Mouse (Mus musculus) testis, adult 2 months (tissue): ENCODE measurements around the gene Gm43064. TPM values are rescaled to one million over a fixed set of nuclear protein-coding genes. Genes with fewer than 3 reads are reported as not detected.

Experiments
- H3K27ac ChIP-seq: fragments of 200-500 bp; 2 replicates; pipeline ENCODE4 v1.5.1; 2012; ENCODE audit warnings: low read depth, low read length; ENCODE audit not compliant: control insufficient read depth, insufficient read depth
- H3K27me3 ChIP-seq: fragments of 200-500 bp; 2 replicates; pipeline ENCODE4 v1.6.1; 2012; ENCODE audit warnings: mild to moderate bottlenecking, low read length, moderate library complexity; ENCODE audit not compliant: control insufficient read depth, insufficient read depth
- H3K36me3 ChIP-seq: fragments of 200-500 bp; 2 replicates; pipeline ENCODE4 v1.6.1; 2012; ENCODE audit warnings: mild to moderate bottlenecking, low read length; ENCODE audit not compliant: control insufficient read depth, insufficient read depth
- H3K4me1 ChIP-seq: fragments of 200-500 bp; 2 replicates; pipeline ENCODE4 v1.6.1; 2012; ENCODE audit warnings: low read length; ENCODE audit not compliant: control insufficient read depth, insufficient read depth
- H3K4me3 ChIP-seq: fragments of 200-500 bp; 2 replicates; pipeline ENCODE4 v1.5.1; 2012; ENCODE audit warnings: low read depth, mild to moderate bottlenecking, low read length, moderate library complexity, mixed read lengths; ENCODE audit not compliant: control insufficient read depth
- CTCF ChIP-seq: fragments of 200-500 bp; IDR thresholded peaks from 2 replicates; pipeline ENCODE4 v1.5.1; 2012; ENCODE audit warnings: low read depth, mild to moderate bottlenecking, inconsistent platforms, low read length, moderate library complexity; ENCODE audit not compliant: control insufficient read depth, insufficient read depth, insufficient replicate concordance
- POLR2A ChIP-seq: fragments of 200-500 bp; IDR thresholded peaks from 2 replicates; pipeline ENCODE4 v1.6.1; 2012; ENCODE audit warnings: low read depth, mild to moderate bottlenecking, inconsistent platforms, low read length, moderate library complexity; ENCODE audit not compliant: control insufficient read depth
- polyA plus RNA-seq: library from polyadenylated mRNA; depleted of rRNA; stranded (reverse); fragments of >200 nt; gene quantifications from 2 replicates; pipeline ENCODE4 v1.2.3, GENCODE M21; 2012

The Gm43064 gene
- polyA plus RNA-seq, 1 experiment, result 2.2 TPM

DNA sequence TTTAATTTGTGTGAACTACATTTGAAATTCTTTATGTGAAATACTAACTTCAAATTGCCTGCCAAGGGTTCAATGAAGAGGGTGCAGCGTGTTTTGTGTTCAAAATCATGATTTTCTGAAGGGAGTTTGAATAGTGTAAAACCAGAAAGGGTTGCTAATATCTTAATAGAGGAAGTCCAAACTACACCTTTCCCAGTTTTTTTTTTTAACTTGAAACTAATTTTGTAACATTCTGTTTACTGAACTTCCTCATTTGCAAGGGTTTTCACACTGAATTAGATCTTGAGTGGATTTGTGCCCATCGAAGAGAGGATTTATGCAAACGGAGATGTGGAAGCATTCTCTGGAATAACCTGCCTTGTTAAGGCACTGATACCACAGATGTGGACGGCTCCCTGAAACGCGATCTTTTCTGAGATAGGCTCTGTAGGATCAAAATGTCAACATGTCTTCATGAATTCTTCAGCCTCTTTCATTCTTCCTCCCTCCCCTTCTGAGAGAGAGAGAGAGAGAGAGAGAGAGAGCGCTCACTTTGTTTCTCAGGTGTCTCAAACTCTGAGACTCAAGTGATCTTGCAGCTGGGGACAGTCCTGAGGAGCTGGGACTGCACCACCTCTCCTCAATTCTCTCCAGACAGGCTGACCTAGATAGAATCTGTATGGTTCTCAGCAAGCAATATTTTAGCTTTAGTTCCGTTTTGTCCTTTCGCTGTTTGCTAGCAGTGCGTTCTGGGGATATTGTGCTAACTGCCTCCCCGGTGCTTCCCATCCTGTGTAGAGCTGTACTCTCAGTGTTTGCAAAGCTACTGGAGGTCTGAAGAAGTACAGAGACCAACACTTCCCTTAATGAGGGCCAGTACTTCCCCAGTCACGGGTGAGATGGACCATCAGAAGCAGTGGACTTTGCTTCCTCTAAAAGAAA is 49.8 kb downstream of the Gm43064 start, which contains the start of gene Ptpn22:
Ptpn22 (plus strand) TSS at position 915 of the 921 bp plus-strand sequence.
- peaks cover 7% of the 10 kb centered on the region for H3K4me1 ChIP-seq
- no peak within 1 kb of the TSS for H3K4me3 ChIP-seq
- TF ChIP-seq CTCF, result no peak
- TF ChIP-seq POLR2A, result no peak
- H3K27me3 ChIP-seq, result no peaks in the 10 kb centered on the region
- H3K27ac ChIP-seq, result no peak within 1 kb of the TSS
- H3K36me3 ChIP-seq, result no peaks in the 10 kb centered on the region

DNA sequence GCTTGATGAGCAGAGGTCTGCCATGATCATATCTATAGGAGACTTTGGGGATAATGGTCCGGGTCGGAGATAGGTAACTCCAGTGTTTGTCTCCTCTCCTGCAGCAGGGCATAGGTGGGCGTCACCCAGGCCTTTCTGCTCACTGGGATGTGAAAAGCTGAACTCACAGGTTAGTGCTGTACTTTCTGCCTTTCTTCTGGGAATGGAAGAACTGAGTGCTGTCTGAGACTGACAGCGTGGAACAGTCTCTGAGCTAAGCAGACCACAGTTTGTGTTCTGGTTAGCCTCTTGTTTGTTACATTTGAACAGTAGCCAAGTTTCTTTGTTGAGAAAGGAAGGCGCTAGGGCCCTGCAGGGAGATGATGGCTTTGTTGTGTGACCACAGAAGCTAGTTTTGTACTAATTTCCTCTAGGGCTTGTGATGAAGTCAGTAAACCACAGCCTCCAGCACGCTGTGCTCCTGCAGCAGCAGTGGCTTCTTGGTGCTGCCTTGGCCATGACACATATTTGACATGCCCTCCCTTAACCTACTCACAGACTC is 50.5 kb downstream of the Gm43064 start:
- Histone ChIP-seq H3K4me1 (peaks cover 7% of the 10 kb centered on the region), H3K27ac (no peak overlapping the region), H3K4me3 (no peak overlapping the region), H3K36me3 (no peaks in the 10 kb centered on the region), H3K27me3 (no peaks in the 10 kb centered on the region)
- TF ChIP-seq POLR2A (no peak), CTCF (no peak)

DNA sequence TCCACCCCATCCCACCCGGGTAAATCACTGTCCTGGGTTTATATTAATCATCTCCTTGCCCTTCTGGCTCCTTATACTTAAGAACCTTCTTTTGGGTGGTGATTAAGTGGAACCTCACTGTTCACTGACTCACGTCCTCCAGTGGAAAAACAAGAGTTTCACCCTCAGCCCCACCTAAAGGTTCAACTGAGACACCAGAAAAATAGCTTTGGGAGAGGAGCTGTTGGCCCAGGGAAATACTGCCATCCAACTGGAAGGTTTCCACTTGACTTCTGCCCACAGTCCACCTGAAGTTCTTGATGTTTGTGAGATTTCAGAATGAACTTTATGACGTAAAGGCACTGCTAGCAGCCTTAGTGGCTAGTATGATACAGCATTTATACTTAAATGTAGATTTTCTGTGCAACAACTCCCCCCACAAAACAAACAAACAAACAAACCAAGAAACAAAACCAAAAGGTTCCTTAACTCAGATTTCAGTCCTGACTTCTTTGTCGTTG is 53.4 kb downstream of the Gm43064 start:
- Histone ChIP-seq H3K4me1 (peaks cover 7% of the 10 kb centered on the region), H3K36me3 (no peaks in the 10 kb centered on the region), H3K4me3 (no peak overlapping the region), H3K27ac (no peak overlapping the region), H3K27me3 (no peaks in the 10 kb centered on the region)
- TF ChIP-seq CTCF (no peak), POLR2A (no peak)

DNA sequence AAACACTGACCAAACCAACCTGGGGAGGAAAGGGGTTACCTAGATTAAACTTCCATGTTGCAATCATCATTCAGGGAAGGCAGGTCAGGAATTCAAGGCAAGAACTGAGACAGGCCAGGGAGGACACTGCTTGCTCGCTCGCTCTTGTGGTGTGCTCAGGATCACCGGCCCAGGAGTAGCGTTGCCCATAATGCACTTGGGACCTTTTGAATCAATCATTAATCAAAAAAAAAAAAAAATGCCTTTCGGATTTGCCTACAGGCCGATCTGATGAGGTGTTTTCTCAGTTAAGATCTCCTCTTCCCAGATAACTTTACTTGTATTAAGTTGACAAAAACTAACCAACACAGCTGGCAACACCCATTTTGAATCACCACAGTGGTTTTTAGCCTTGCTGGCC is 54.8 kb downstream of the Gm43064 start:
- peaks cover 7% of the 10 kb centered on the region for H3K4me1 ChIP-seq

DNA sequence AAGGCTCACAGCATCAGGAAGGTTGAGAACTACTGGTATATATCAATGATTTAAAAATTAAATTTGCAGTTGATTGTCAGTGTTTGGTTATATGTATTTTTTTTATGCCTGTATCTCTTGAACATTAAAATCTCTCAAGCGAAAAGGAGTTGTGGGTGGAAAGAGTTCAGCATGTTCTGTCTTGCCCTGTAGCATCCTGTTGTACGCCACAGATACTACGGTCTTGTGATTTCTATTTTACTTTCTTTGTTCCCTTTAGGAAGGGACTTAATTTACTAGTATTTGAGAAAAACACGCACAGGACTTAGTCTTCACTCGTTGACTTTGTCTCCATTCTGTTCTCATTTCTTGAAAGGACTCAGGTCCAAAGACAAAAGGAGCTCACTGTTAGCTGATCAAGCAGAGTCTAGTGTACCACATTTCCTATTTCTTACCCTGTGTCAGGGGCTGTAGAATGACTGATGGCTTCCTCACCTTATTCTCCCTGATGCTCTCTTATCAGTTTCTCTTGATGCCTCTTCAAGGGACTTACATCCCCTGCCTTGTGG is 58.1 kb downstream of the Gm43064 start:
- Histone ChIP-seq H3K4me1 (no peaks in the 10 kb centered on the region), H3K27ac (no peak overlapping the region), H3K36me3 (no peaks in the 10 kb centered on the region), H3K4me3 (no peak overlapping the region), H3K27me3 (no peaks in the 10 kb centered on the region)
- no peak for TF ChIP-seq CTCF
- no peak for TF ChIP-seq POLR2A

More for the DNA sequence above, 54.8 kb downstream of the Gm43064 start:
- no peak overlapping the region for H3K4me3 ChIP-seq
- TF ChIP-seq POLR2A (no peak), CTCF (no peak)
- H3K36me3 ChIP-seq, result no peaks in the 10 kb centered on the region
- H3K27me3 ChIP-seq, result no peaks in the 10 kb centered on the region
- no peak overlapping the region for H3K27ac ChIP-seq

DNA sequence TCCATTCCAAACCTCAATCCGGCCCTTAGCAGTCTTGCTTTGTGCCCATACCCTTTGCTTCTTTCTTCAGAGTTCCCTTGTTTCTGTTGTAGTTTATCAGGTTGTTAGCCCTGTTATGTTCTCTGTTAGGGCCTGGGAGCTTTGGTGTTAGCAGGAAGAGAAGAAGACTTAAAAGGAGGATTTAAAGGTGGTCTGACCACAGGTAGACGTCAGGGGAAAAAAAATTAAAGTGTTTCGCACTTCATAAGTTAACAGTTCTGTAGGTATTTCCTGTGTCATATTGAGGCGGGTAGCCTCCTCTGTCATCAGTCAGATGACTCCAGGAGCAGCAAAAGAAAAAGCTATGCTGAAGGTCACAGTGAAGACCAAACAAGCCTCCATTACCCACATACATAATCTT is 58.6 kb downstream of the Gm43064 start:
- Histone ChIP-seq H3K4me3 (no peak overlapping the region), H3K36me3 (no peaks in the 10 kb centered on the region)
- TF ChIP-seq POLR2A (no peak), CTCF (no peak)

DNA sequence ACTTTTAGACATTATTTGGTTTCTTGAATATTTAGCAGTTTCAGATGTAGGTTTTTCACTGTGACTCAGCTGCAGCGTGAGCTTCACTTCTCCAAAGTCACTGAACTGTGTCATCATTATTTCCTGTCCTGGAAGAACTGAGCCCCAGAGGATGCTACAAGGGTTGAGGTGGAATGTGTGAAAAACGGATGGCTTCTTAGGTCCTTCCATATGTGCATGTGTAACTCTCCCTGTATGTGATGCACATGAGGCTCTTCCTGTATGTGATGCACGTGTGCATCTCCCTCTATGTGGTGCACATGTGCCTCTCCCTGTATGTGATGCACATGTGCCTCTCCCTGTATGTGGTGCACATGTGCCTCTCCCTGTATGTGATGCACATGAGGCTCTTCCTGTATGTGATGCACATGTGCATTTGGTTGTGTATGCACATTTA is 63.3 kb downstream of the Gm43064 start:
- H3K36me3 ChIP-seq, result no peaks in the 10 kb centered on the region
- no peaks in the 10 kb centered on the region for H3K4me1 ChIP-seq
- H3K27ac ChIP-seq, result no peak overlapping the region
- H3K27me3 ChIP-seq, result no peaks in the 10 kb centered on the region
- no peak for TF ChIP-seq CTCF
- no peak for TF ChIP-seq POLR2A
- no peak overlapping the region for H3K4me3 ChIP-seq

More for the DNA sequence above, 58.6 kb downstream of the Gm43064 start:
- Histone ChIP-seq H3K4me1 (no peaks in the 10 kb centered on the region), H3K27ac (no peak overlapping the region), H3K27me3 (no peaks in the 10 kb centered on the region)
